Mouse (Mus musculus) adrenal gland, postnatal 10 days (tissue): ENCODE data around the gene Abhd6. TPM values are rescaled to one million over a fixed set of nuclear protein-coding genes. Genes with fewer than 3 reads are reported as not detected.
"Not testable (repeated sequence)": the region's sequence is repeated elsewhere in the genome, so short reads cannot be mapped to it uniquely, and the experiment has no call there.

Experiments
- DNase-seq: peaks from one replicate; pipeline ENCODE4 v3.0.0; 2021; ENCODE audit warnings: mixed read lengths
- total RNA-seq, 2 experiments: library from RNA; stranded (reverse); gene quantifications; 2 replicates each; pipeline ENCODE4 v1.2.3; 2021

The Abhd6 gene
- total RNA-seq, 2 experiments from 2014 or later, result 39.2 to 40.2 TPM

DNA sequence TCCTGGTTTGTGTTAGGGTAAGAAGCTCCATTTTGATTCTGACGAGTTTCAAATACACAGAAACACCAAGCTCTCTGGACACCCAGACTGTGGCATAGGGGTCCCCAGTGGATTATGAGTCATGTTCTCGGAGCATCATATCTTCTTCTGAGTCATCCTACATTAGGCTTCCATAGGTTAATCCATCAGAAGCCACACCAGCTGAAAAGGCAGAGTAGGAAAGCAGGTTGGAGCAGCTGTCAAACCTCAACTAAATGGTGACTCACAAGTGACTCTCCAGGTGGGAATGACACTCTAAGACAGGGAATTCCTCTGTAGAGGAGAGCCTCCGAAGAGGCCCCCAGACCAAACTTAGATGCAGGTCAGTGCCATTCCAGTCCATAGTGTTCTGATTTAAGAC is 3.7 kb upstream of the Abhd6 start:
- DNase-seq, result no peak

DNA sequence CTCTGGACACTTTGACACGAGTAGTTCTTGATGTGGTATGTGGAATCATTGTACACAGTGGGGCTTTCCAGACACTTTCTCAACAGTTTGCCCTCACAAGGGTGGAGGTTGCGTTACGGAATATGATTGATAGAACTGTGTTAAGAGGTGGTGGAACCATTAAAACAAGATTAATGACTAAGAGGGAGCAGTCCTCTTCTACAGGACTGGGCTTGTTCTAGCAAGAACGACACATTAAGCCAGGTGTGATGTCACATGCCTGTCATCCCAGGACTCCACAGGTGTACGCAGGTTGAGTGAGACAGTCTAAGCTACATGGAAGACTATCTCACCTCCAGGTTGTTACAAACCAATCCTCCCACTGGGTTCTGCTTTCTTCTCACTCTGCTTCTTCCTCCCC is 3.3 kb upstream of the Abhd6 start:
- no peak for DNase-seq

DNA sequence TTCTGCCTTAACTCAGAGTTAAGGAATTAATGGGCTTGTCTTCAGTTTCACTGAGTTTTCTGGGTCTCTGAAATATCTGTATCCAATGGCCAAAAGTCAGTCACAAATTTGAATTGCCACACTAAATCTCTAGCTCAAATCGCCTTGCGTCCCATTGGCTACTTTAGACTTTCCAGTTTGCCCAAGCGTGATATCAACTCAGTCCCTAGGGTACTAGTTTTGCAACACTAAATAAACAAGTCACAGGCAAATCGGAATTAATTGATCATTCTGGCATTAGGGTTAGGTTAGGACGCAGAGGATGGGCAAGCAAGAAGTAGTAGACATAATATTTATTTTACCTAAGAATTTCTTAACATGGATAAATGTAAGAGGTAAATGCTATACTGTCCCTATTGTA is 2.5 kb upstream of the Abhd6 start:
- DNase-seq, result no peak

DNA sequence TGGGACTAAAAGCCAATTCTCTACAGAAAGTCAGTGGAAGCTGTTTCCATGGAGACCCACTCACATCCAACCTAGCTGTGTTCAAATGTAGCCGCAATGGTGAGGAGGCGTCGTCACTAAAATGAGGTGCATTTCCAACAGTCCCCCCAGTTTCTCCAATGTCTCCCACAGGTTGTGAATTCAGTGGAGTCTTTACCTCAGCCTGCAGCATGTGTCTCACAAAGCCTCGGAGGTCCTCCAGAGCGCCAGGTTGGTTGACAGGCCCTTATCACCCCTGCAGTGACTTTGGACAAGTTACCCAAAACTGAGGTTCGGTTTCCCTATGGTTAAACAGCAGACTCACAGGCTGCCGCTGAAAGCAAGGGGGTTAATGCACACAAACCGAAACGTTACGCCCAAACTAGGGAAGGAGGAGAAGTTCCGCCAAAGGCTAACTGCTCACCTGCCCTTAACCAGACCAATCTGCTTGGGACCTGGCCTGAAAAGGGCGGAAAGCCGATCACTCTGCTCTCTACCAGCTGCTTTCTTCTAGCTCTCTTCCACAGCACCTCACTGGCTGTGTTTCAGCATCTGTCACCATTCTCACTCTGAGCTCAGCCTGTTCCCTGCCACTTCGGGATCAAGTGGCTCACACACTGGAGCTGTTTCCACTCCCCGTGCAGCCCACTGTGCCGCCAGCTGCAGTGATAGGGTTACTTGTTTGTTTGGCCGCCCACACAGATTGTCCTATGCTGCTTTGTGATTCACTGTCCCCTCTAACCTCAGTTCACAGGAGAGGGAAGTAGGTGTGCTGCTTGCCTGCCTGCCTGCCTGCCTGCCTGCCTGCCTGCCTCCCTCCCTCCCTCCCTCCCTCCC is 1.6 kb upstream of the Abhd6 start:
- no peak for DNase-seq

DNA sequence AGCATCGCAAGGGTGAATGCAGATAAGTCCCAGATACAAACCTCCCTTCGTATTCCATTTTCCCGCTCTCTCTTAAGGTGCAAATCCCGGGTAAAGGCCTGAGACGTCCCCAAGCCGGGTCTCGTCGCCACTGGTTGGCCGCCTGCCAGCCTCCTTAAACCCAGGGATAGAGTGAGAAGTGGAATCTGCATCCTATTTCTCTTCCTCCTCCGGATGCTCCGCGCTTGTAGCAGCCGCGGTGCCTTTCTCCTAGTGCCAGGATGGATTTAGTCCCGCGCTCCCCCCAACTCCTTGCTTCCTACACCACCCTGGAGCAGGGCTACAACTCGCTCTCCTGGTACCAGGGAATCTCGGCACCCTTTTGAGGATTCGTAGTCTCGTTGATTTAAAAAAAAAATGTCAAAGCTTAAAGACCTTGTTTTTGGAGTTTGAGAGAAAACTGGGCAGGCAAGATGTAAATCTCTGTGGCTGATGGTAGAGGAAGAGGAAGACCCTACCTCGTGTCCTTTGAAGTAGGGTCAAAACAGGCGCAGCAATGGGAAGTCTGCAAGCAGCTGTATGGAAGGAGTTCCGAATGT is 480 bp downstream of the Abhd6 start:
- DNase-seq, result peak; percentile 66

DNA sequence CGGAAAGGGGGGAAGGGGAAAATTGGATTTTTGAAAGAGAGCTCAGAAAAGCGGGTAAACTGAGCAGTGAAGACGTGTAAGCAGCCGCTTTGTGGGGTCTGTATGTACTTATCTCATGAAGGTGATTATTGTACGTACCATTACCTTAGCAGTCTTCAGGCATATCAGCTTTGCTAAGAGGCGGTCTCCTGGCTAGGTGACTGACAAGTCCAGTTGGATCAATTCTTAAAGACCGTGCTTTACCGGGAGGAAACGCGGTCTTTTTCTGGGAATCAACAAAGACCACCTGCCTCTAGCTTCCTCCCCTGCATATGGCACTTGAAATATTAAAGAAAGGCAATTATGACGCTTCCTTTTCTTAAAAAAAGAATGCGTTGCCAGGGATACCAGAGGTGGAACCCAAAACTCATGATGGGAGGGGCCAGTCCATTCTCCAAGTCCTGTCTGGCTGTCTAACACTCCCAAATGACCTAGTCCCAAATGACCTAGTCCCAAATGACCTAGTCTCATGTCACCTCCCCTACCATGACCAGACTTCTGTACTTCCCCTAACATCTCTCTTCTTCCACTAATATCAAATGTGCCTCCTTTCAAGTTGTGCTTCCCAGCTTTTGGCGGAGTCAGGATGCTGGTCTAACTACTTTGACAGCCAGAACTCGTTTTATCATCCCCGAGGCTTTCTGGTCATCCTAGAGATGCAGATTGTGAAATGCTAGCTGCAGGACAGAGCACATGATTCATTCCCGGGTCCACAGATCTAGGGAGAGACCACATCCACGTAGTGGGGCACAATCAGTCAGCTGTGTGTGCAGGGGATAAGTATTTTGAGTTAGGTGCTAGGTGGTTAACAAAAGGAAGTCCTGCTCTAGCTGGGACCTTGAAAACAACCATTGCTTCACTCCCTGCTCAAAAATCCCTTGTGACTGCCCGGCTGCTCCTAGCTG is 1.3 kb downstream of the Abhd6 start:
- peak; percentile 36 for DNase-seq

DNA sequence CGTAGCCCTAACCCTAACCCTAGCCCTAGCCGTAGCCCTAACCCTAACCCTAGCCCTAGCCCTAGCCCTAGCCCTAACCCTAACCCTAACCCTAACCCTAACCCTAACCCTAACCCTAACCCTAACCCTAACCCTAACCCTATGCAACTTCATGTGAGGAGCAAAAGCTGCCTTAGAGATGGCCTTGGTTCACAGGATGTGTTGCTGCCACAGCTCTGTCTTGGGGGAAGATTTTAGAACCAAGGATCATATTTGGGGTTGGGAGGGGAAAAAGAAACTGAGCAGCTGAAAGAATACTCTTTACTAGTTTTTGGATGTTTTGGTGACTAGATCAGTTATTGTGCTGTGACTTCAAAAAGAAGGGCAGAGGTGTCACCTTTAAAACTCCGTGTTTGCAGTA is 3.4 kb downstream of the Abhd6 start:
- not testable (repeated sequence) for DNase-seq

DNA sequence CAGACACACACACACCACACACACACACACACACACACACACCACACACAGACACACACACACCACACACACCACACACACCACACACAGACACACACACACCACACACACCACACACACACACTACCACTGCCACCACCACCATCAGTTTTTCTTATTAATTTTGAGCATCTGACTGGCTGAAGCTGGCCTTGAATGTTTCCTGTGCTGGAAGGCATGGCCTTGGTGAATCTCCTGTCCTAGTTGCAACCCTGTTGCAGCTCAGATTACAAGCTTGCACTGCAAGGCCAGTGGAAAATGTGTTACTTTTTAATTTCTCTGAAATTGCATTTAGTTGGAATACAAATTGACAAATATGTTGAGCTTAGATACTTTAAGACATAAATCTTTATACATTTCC is 4.4 kb downstream of the Abhd6 start:
- peak; percentile 58 for DNase-seq

DNA sequence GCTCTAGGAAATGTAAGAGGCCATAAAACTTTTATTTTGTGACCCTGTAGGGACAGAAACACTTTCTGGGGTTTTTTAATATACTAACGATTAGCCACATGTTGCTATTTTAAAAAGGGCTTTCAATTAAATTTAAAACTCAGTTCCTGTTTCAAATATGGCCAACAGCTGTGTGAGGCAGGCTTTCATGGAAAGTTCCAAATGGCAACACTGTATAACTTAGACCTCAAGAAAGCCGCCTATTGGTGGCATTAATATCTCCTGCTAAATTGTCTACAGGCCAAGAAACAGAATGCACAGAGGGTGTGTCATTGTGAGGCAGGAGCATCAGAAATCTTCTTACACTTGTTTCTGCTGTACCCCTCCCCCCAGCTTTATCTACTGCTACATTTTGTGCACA is 4.8 kb downstream of the Abhd6 start:
- DNase-seq, result no peak

DNA sequence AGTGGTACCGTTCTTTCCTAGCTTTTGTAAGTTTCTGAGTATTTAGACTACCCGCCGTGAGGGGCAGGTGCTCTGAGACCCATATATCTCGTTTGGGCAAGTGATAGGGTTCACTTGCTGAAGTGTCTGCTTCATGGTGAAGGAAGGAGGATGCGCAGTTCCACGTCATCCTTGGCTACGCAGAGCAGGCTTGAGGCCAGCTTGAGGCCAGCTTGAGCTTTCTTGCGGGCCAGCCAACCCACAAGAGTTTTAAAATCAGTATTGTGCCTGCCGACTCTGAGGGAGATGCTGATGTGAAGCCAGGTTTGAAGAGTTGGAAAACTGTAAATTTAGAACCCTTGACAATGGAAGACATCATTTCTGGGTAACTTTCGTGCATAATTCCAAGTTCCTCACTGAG is 5.2 kb downstream of the Abhd6 start:
- no peak for DNase-seq

DNA sequence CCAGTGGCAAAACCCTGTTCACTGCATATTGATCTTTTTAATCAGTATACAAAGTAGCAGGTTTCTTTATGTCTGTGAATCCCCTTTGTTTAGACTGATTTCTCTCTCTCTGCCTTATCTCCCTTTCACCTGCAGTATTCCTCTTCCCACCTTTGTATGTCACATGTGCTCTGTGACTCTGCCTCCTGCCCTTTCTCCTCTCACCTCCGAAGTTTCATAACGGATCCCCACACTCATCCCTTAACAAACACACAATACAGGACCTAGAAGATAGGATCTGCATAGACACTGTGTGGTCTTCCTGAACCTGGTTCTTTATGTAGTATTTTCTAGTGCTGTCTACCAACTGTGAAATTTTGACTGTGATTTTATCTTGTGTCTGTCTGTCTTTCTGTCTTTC is 8.6 kb downstream of the Abhd6 start:
- DNase-seq, result no peak

DNA sequence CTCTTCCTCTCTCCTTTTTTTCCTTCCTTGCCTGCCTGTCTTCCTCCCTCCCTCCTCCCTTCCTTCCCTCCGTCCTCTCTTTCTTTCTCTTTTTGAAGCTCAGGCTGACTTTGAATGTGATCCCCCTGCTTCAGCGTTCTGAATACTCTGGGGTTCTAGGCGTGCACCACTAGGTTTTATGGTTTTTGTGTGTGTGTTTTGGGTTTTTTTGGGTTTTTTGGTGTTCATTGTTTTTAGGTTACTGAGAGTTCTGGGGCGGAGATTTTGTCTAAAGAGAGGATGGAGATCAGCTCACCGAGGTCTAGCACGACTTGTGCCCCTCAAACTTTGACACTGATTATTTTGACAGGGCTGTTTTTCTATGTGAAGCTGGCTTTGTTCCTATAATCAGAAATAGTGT is 9.2 kb downstream of the Abhd6 start:
- no peak for DNase-seq

DNA sequence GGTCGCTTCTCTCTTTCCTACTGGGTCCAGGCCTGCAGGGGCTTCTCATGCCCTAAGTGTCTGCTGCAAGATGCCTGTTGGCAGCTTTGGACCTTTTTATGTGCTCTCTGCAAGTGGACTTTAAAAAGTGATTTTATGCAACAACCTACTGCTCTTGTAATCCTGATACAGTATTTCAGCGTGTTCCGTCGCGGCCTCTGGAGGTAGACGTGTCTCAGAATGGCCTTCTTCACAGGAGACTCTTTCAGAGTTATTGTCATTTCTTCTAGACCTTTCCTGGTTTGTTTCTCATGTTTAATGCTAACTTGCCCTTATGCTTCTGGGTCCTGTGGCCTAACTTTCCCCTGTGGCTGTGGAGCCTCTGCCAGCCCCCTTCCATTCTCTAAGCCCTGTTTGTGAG is 13.1 kb downstream of the Abhd6 start:
- DNase-seq, result no peak

DNA sequence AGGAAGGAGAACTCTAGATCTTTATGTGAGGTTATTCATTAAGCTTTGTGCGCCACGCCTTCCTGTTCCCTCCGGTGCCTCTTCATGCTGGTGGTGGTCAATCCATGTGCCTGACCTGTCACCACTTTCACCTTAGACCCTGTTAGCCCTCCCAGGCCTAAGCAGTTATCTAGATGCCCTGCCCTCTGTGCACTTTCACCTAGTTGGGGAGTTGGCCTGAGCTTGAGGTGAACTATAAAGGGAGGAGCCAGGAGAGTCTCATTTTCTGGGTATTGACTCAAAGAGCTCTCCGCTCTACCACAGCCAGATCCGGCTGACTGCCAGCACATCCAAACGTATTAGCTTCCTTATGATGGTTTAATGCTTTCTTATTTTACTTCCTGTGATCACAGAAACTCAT is 13.6 kb downstream of the Abhd6 start:
- DNase-seq, result no peak

DNA sequence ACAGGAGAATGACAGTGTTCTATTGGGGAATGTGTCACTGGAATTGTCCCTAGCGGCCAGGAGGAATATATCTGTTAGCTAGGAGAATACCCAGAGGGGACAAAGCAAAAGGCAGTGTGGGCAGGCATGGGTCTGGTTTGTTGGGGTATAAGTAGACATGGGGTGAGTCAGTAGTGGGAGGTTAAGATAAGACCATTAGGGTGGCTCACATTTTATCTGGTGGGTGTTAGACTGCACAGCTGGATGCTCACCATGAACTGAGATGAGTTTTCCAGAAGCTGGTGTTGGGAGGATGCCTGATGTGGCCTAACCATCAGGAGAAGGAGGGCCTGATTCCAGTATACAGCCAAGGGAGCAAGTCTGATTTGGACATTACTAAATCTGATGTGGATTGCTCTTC is 14.2 kb downstream of the Abhd6 start:
- DNase-seq, result no peak

DNA sequence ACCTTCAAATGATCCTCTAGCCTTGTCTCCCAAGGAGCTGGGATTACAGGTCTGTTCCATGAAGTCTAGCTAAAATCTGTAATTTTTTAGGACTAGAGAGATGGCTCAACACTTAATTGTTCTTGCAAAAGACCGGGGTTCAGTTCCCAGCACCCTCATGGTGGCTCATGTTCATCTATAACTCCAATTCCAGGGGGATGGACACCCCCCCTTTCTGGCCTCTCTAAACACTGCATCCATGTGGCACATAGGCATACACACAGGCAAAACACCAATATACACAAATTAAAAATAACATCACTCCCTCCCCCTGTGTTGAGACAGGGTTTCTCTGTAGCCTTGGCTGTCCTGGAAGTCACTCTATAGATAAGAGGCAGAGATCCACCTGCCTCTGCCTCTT is 17.3 kb downstream of the Abhd6 start:
- no peak for DNase-seq

DNA sequence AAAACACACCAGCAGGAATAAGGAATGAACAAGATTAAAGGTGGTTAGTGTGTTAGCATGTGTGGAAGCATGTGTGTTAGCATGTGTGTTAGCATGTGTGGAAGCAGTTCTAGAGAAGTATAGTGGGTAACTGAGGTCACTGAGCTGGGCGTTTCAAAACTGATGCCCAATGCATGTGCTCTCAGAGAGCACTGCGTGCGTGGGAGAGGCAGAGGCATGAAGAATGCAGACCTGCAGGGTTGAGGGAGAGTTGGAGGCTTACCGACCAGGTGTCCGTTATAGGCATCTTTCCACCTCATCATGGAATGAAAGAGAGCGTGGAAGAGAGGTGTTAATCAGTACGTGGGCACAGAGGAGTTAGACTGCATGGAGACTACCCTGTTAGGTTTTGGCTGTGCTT is 17.8 kb downstream of the Abhd6 start:
- DNase-seq, result no peak

DNA sequence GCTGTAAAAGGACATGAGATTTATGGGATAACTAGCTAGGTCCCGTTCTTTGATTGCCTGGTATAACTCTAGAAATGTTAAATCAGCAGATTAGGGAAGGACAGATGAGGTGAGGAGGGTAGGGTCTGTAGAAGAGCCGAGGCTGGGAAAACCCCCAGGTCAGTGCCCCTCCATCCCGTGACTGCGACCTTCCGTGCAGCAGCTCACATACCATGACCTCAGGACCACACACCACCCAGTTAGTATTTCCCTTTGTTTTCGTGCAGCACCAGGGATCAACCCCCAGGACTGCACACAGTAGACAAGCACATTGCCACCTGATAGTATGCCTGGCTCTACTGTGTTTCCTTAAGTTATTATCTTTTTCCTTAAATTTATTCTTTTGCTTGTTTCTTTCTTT is 21.8 kb downstream of the Abhd6 start:
- no peak for DNase-seq

DNA sequence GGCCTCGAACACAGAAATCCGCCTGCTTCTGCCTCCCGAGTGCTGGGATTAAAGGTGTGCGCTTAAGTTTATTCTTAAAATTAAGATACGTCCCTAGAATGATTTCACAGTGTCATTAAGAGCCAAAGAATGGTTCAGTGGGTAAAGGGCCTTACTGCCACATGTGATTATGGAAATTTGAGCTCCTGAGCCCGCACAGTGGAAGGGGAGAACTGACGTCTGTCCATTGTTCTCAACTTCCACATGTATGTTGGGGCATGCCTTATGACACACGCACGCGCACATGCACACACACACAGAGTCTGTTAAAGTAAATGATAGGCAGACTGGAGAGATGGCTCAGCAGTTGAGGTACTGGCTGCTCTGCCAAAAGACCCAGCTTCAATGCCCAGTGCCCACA is 22.2 kb downstream of the Abhd6 start:
- no peak for DNase-seq

DNA sequence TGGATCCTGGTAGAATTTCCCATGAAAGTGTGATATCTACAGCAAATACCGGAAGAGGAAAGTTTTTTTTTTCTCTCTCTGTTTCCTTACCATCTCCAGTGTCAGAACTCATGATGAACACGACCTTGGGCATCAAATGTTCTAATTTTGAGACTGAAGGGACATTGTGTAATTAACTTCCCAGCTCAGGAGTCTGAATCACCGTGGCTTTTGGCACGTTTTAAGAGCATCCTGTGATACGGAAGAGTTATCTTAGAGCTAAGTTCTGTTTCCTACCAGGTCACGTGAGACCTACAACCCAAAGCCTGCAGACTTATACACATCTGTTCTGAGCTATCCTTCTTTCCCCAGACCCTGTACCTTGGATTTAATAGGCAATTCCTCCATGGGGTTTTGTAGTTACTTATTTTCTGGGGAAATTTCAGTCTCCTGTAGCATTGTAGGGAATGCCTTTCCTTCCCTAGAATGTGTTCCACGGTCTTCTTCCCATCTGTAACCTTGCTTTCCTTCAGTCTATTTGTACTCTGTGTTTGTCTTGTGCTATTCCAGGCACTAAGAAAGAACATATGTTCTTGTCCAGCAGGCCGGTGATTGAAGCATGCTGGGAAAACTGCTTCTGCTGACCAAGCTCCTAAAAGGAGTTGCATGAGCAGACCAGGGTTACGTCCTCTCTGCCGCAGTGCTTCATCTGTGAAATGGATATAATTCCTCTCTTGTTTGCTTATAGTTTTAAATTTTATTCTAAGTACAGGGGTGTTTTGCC is 24.2 kb downstream of the Abhd6 start:
- DNase-seq, result no peak

DNA sequence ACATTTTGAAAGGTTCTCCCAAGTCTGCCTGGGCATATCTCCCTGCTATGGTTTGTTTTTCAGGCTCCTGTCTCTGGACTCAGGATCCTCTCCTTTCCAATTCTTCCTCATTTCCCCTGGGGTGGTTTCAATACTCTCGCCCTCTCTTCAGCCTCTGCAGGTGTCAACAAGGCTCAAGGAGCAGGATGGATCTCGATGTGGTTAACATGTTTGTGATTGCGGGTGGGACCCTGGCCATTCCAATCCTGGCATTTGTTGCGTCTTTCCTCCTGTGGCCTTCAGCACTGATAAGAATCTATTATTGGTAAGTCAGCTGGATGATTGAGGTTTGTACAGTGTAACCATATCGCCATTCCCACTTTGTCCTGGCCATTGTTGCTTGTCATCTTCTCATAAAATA is 25.4 kb downstream of the Abhd6 start:
- DNase-seq, result no peak

DNA sequence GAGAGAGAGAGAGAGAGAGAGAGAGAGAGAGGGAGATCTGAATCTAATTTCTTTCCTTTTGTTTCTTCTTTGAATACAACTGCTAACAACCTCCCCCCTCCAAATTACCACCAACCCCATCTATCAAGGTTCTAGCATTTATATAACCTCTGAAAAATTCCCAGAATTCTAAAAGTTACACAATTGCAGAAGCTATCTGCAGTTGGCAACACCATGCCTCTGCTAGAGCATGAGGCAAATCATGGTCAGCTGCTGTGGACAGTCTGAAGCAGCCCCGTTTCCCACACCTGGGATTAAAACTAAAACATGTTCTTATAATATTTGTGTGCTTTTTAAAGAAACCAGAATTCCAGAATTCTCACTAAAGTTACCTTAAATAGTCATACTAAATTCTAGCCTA is 27.1 kb downstream of the Abhd6 start:
- DNase-seq, result no peak
